Mouse (Mus musculus) thymus, adult 2 months (tissue): ENCODE data around the gene Cryl1.

Experiments
- CTCF ChIP-seq: fragments of 200-500 bp; IDR thresholded peaks from 2 replicates; pipeline ENCODE4 v1.5.1; 2012; ENCODE audit warnings: mild to moderate bottlenecking, control low read depth, low read length, moderate library complexity, borderline replicate concordance; ENCODE audit not compliant: control insufficient read depth, poor library complexity, insufficient read depth; ENCODE audit errors: extremely low read depth
- POLR2A ChIP-seq: fragments of 200-500 bp; IDR thresholded peaks from 2 replicates; pipeline ENCODE4 v1.6.1; 2012; ENCODE audit warnings: mild to moderate bottlenecking, low read length, control low read depth, moderate library complexity; ENCODE audit not compliant: control insufficient read depth, poor library complexity, insufficient read depth; ENCODE audit errors: extremely low read depth

DNA sequence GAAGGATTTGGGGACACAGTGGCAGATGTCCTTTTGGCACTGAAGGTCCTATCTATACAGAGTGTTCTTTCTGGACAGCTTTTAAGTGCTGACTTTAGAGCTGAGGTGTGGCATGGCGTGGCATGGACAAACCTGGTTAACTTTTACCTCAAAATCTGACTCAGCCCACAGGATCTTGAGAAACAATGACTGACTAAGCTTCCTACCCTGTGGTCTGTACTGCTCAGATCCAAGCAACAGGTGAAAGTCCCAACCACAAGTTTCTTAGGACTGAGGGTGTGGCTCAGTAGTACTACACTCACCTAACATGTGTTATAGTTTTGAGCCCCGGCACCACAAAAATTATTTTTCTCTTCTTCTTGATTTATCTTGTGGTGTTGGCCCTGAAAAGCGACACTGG, 130.0 kb downstream of the Cryl1 start:
- TF ChIP-seq CTCF (no peak), POLR2A (no peak)
